Mouse (Mus musculus) urinary bladder, adult 2 months (tissue): Measurements from ENCODE around the gene Etv5. TPM values are rescaled to one million over a fixed set of nuclear protein-coding genes. Genes with fewer than 3 reads are reported as not detected.

Experiments
- DNase-seq: peaks from one replicate; pipeline ENCODE4 v3.0.0; 2022; ENCODE audit warnings: low spot score
- polyA plus RNA-seq: library from polyadenylated mRNA; depleted of rRNA; stranded (reverse); fragments of >200 nt; gene quantifications from 2 replicates; pipeline ENCODE4 v1.2.3, GENCODE M21; 2012; rRNA removed

Gene Etv5
- 14.8 and 15.9 TPM in 2 replicates for polyA plus RNA-seq

GRCm38 (mm10) chr16:22439499-22440177 lies at the start of gene Etv5:
Gene Etv5, minus strand, starts transcription at chr16:22439719.
- DNase-seq = peak; percentile 96

- DNase-seq = no peak
Measured at GRCm38 (mm10) chr16:22483900-22484299, 44.4 kb upstream of the Etv5 start.

GRCm38 (mm10) chr16:22479322-22479721 lies 39.8 kb upstream of the Etv5 start:
- DNase-seq = no peak

GRCm38 (mm10) chr16:22471728-22472127 lies 32.2 kb upstream of the Etv5 start:
- DNase-seq = no peak

GRCm38 (mm10) chr16:22469385-22469784 lies 29.9 kb upstream of the Etv5 start:
- no peak for DNase-seq

GRCm38 (mm10) chr16:22467111-22467510 lies 27.6 kb upstream of the Etv5 start:
- DNase-seq = no peak

- DNase-seq = no peak
Measured at GRCm38 (mm10) chr16:22466381-22466780, 26.9 kb upstream of the Etv5 start.

GRCm38 (mm10) chr16:22462220-22462619 lies 22.7 kb upstream of the Etv5 start:
- DNase-seq = no peak

GRCm38 (mm10) chr16:22461728-22462127 lies 22.2 kb upstream of the Etv5 start:
- no peak for DNase-seq

GRCm38 (mm10) chr16:22460960-22461359 lies 21.4 kb upstream of the Etv5 start:
- DNase-seq = no peak

GRCm38 (mm10) chr16:22452082-22452481 lies 12.6 kb upstream of the Etv5 start:
- DNase-seq = no peak

GRCm38 (mm10) chr16:22448093-22448492 lies 8.6 kb upstream of the Etv5 start:
- no peak for DNase-seq

- no peak for DNase-seq
Measured at GRCm38 (mm10) chr16:22444786-22445185, 5.3 kb upstream of the Etv5 start.

- no peak for DNase-seq
Measured at GRCm38 (mm10) chr16:22442202-22442601, 2.7 kb upstream of the Etv5 start.

- DNase-seq = no peak
Measured at GRCm38 (mm10) chr16:22441317-22441716, 1.8 kb upstream of the Etv5 start.

GRCm38 (mm10) chr16:22440269-22440668 lies 750 bp upstream of the Etv5 start:
- peak; percentile 34 for DNase-seq

- peak; percentile 36 for DNase-seq
Measured at GRCm38 (mm10) chr16:22438441-22439373, 812 bp downstream of the Etv5 start.

- DNase-seq = no peak
Measured at GRCm38 (mm10) chr16:22436106-22436505, 3.4 kb downstream of the Etv5 start.

GRCm38 (mm10) chr16:22434530-22434929 lies 5.0 kb downstream of the Etv5 start:
- DNase-seq = no peak

GRCm38 (mm10) chr16:22433944-22434343 lies 5.6 kb downstream of the Etv5 start:
- no peak for DNase-seq

GRCm38 (mm10) chr16:22431773-22432172 lies 7.7 kb downstream of the Etv5 start:
- DNase-seq = no peak

GRCm38 (mm10) chr16:22431335-22431734 lies 8.2 kb downstream of the Etv5 start:
- DNase-seq = no peak
